Mouse (Mus musculus): Measurements from ENCODE around the gene Gabrg1. TPM values are rescaled to one million over a fixed set of nuclear protein-coding genes. Genes with fewer than 3 reads are reported as not detected.

Gene Gabrg1
- polyA plus RNA-seq (2012; rRNA removed), result 2.6 TPM in 2 replicates

GRCm38 (mm10) chr5:70842192-70843095 lies at the start of gene Gabrg1:
TSS of gene Gabrg1 (minus strand) at chr5:70842617.

Measured in central nervous system, embryonic 14 days (tissue).